Mouse (Mus musculus) inflammation-experienced regulatory T-cells (primary cell): ENCODE results near the gene Vmn1r54. TPM values are rescaled to one million over a fixed set of nuclear protein-coding genes. Genes with fewer than 3 reads are reported as not detected.

ENCODE experiments used
- polyA plus RNA-seq, 2 experiments: library from polyadenylated mRNA; unstranded; fragments of 100-300 nt; shearing (Covaris generic); gene quantifications; one replicate each; pipeline ENCODE4 v1.2.1; 2017

The Vmn1r54 gene
- polyA plus RNA-seq: not detected

GRCm38 (mm10) chr6:90246000-90246399, at the start of gene Vmn1r54:
Gene Vmn1r54 (plus strand): TSS chr6:90246300.

GRCm38 (mm10) chr6:90202493-90202892, 43.6 kb upstream of the Vmn1r54 start, which contains the start of gene V1ra8:
Gene V1ra8 (plus strand): TSS chr6:90202793.

GRCm38 (mm10) chr6:90224338-90224737, 21.8 kb upstream of the Vmn1r54 start, which contains the start of gene Vmn1r53:
Gene Vmn1r53 (minus strand): TSS chr6:90224438.

GRCm38 (mm10) chr6:90300919-90301318, 54.8 kb downstream of the Vmn1r54 start, which contains the start of gene BC048671:
Gene BC048671 (plus strand): TSS chr6:90301219.

Other genes with a start within 250 kb of the Vmn1r54 start
- under 1 TPM in 1 of 2 experiments, not detected in 1; 0.04 TPM for gene Vmn1r47, start 230.2 kb upstream of the Vmn1r54 start, polyA plus RNA-seq
- not detected for gene Vmn1r48, start 209.5 kb upstream of the Vmn1r54 start, polyA plus RNA-seq
- gene Vmn1r49, start 167.8 kb upstream of the Vmn1r54 start, polyA plus RNA-seq: under 1 TPM in 1 of 2 experiments, not detected in 1; 0.37 TPM
- gene Vmn1r50, start 144.9 kb upstream of the Vmn1r54 start, polyA plus RNA-seq: not detected
- gene Vmn1r51, start 123.7 kb upstream of the Vmn1r54 start, polyA plus RNA-seq: under 1 TPM in 1 of 2 experiments, not detected in 1; 0.28 TPM
- under 1 TPM in 1 of 2 experiments, not detected in 1; 0.69 TPM for gene Vmn1r52, start 71.5 kb upstream of the Vmn1r54 start, polyA plus RNA-seq
- gene V1ra8, start 43.5 kb upstream of the Vmn1r54 start, polyA plus RNA-seq: not detected
- gene Vmn1r53, start 21.9 kb upstream of the Vmn1r54 start, polyA plus RNA-seq: not detected
- under 1 TPM; 0.28 to 0.64 TPM for gene BC048671, start 54.9 kb downstream of the Vmn1r54 start, polyA plus RNA-seq
- not detected for gene Chst13, start 78.9 kb downstream of the Vmn1r54 start, polyA plus RNA-seq
- gene Uroc1, start 87.0 kb downstream of the Vmn1r54 start, polyA plus RNA-seq: under 1 TPM in 1 of 2 experiments, not detected in 1; 0.16 TPM
- 10 to 100 TPM; 32.0 to 45.2 TPM for gene Zxdc, start 123.2 kb downstream of the Vmn1r54 start, polyA plus RNA-seq
- gene Cfap100, start 182.5 kb downstream of the Vmn1r54 start, polyA plus RNA-seq: under 1 TPM; 0.29 to 0.49 TPM
- gene Klf15, start 216.3 kb downstream of the Vmn1r54 start, polyA plus RNA-seq: 1 to 10 TPM; 1.2 to 1.3 TPM
- 1 to 10 TPM; 1.9 to 2.4 TPM for gene Aldh1l1, start 240.1 kb downstream of the Vmn1r54 start, polyA plus RNA-seq